Mouse (Mus musculus): Measurements from ENCODE around the gene Gm5128.
"Not testable (repeated sequence)": the region's sequence is repeated elsewhere in the genome, so short reads cannot be mapped to it uniquely, and the experiment has no call there.

Gene Gm5128

DNA sequence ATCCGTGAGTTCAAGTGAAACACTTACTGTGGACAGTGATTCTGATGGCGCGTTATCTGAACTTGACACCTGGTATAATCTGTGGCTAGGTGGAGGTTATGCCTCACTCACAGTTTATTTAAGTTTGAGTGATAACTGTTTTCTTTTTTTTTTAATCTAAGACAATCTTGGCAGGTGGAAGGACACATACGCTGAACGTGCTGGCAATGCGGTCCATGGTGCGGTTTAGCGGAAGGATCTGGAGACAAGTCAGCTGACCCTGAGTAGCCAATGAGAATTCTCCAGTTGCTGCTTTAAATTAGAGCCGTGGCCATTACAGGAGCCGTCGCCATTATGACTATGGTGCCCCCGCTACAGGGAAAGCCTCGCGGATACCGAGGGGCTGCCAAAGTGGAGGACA is at the start of gene Gm5128:
Gm5128 (plus strand) TSS at position 301 of the 400 bp plus-strand sequence.
- in situ Hi-C loops (cut with MboI; ENCODE audit: unreplicated experiment in 2 of 2) = not testable (repeated sequence)

GRCm38 (mm10) chrX:135360685-135361084 is 12.4 kb upstream of the Gm5128 start:
- in situ Hi-C loops (cut with MboI; ENCODE audit: unreplicated experiment in 2 of 2) = not testable (repeated sequence)

GRCm38 (mm10) chrX:135361943-135362342 is 11.1 kb upstream of the Gm5128 start:
- in situ Hi-C loops (cut with MboI; ENCODE audit: unreplicated experiment in 2 of 2) = not testable (repeated sequence)

DNA sequence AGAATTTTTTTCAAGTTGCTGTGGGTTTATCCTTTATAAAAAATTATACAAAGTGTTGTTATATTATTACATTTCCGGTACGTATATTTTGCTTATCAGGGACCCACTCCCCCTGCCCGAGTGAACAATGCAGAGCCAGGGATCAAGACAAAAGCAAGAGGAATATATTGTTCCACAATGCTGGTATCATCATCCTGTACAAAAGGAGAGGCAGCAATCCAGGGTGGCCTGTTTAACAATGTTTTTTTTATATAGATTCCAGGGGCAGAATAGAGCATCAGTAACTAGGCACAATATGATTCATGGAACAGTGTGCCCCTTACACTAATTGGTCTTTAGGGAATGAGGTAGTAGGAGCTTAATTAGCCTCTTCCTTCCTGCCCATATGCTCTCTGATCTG is 30.5 kb downstream of the Gm5128 start:
- in situ Hi-C loops (cut with MboI; ENCODE audit: unreplicated experiment in 2 of 2) = not testable (repeated sequence)

DNA sequence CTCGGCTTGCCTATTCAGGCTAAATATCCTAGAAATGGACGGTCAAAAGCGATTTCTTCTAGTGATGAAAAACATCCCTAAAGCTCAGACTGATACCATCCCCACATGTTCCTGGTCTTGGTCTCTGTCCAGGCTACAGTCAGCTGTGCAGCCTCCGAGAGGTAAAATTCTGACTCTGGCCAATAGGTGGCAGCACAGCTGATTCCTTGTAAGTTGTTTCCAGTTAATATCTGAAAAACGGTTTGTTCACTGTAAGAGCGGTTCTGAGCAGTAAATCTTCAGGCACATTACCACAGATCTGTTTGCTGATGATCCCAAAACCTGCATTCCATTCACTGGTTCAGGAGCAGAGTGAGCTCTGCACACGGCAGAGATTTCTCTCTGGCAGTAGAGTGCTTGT is 48.1 kb downstream of the Gm5128 start:
- in situ Hi-C loops (cut with MboI; ENCODE audit: unreplicated experiment in 2 of 2) = not testable (repeated sequence)

GRCm38 (mm10) chrX:135421824-135422223 is 48.7 kb downstream of the Gm5128 start:
- in situ Hi-C loops (cut with MboI; ENCODE audit: unreplicated experiment in 2 of 2) = not testable (repeated sequence)

DNA sequence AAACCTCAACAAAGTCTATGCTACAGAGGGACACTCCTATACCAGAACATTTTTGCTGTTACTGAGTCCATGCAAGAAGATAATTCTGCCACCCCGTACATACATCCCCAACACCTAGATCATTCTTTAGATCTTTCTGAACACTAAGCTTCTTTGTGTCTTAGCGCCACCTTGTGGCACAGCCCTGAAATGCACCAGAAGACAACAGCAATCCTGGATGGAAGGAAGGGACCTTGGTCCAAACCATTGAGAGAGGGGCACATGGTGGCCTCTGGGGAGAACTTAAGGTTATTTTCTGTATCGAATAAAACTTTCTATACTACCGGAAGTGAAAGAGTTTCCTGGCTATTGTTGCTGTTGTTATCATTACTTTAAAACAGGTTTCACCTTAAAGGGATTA is 49.4 kb downstream of the Gm5128 start:
- in situ Hi-C loops (cut with MboI; ENCODE audit: unreplicated experiment in 2 of 2) = not testable (repeated sequence)
